In the genomic region with DNA sequence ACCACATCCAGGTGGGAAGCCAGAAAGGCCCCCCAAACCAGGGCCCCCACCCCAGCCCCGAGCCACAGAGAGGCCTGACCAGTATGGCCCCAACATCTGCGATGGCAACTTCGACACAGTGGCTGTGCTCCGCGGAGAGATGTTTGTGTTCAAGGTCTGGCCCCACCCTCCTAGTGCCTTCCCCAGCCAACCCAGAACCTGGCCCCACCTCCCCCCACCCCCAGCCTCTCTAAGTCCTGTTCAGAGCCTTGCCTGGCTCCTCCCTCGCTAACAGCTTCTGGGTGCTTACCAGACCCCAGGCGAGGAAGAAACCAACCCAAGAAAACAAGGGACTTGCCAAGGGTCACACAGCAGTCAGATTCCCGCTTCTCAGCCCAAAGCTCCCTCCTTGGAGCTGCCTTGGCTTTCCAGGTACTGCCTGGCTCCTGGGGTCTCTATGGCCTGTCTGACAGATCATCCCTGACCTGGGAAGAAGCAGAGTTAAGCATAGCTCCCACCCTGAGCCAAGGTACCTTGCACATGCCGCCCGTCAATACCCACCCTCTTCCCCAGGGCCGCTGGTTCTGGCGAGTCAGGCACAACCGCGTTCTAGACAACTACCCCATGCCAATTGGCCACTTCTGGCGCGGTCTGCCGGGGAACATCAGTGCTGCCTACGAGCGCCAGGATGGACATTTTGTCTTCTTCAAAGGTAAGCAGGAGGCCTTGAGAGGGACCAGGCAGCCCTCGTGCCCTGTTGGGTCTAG, we compare ENCODE assay signal across 10 mouse cellular contexts. TPM values are rescaled to one million over a fixed set of nuclear protein-coding genes. Genes with fewer than 3 reads are reported as not detected.
DNase-seq lines count a peak whose midpoint lies in the region; ATAC-seq and TF ChIP-seq lines count a peak whose summit lies in the region.
"Had no signal": no experiment of that assay in that cellular context is flagged by ENCODE, and none has a peak within 500 bp of the region (broad histone marks: within the 10 kb centered on the region; RNA-seq: fewer than 3 reads in every experiment).

No protein-coding gene starts in this region.

- peak; percentile 33 for ATAC-seq in heart, embryonic 12.5 days (ENCODE audit: insufficient number of reproducible peaks, low FRiP score)

- intact Hi-C loops in gastrocnemius, adult 2 months (cut with DNase I), result no loop called here

- H3K27ac ChIP-seq in heart, embryonic 12.5 days (ENCODE audit: poor library complexity, severe bottlenecking), result no peak overlapping the region
- no peak overlapping the region for H3K27ac ChIP-seq in gastrocnemius, adult 2 months

- peaks cover 72% of the 10 kb centered on the region for H3K4me1 ChIP-seq in heart, embryonic 12.5 days (replicated peaks)
- peaks cover 59% of the 10 kb centered on the region for H3K4me1 ChIP-seq in E14TG2a.4 (replicated peaks; ENCODE audit: low read depth, low read length)

- H3K4me3 ChIP-seq in heart, embryonic 12.5 days, result no peak overlapping the region
- peak overlapping the region; percentile 71 for H3K4me3 ChIP-seq in E14TG2a.4 (replicated peaks; ENCODE audit: low read length)
- H3K4me3 ChIP-seq in gastrocnemius, adult 2 months, result no peak overlapping the region

- H3K27me3 ChIP-seq in heart, embryonic 12.5 days (replicated peaks), result no peaks in the 10 kb centered on the region
- peaks cover 21% of the 10 kb centered on the region for H3K27me3 ChIP-seq in E14TG2a.4 (ENCODE audit: insufficient read depth, low read length)

- H3K4me2 ChIP-seq in heart, embryonic 12.5 days, result peak overlapping the region; percentile 34; the same call in 1 of the 2 replicates

- no peak for TF ChIP-seq CTCF in E14TG2a.4 (conservative IDR thresholded peaks at IDR 0.05; ENCODE audit: low read length)
- no peak for TF ChIP-seq CTCF in gastrocnemius, adult 2 months (IDR thresholded peaks at IDR 0.05)

- no peak for DNase-seq in heart, postnatal 4 days
- peak; percentile 66 for DNase-seq in induced T-regulatory cell, adult 2 months (ENCODE audit: low read depth)
- DNase-seq in naive thymus-derived CD4-positive, alpha-beta T cell, adult 2 months (ENCODE audit: low read depth), result peak; percentile 81
- no peak for DNase-seq in c-Kit-positive CD71-positive TER-119-positive erythroid progenitor cells, embryonic 14.5 days (ENCODE audit: low spot score)
- no peak for DNase-seq in gastrocnemius, adult 2 months
- no peak for DNase-seq in gastrocnemius, postnatal 4 days (ENCODE audit: low spot score in 2 of 2)
- DNase-seq: kidney, adult 2 months had no signal

- H3K9ac ChIP-seq in heart, embryonic 12.5 days, result peak overlapping the region; percentile 41; the same call in 1 of the 2 replicates

- no peaks in the 10 kb centered on the region for H3K9me3 ChIP-seq in heart, embryonic 12.5 days (replicated peaks)
- H3K9me3 ChIP-seq in E14TG2a.4 (ENCODE audit: low read length), result no peaks in the 10 kb centered on the region

- 51% methylated on average over 20 of the region's 20 CpGs for WGBS in heart, embryonic 12.5 days

- peaks cover 86% of the 10 kb centered on the region for H3K36me3 ChIP-seq in heart, embryonic 12.5 days
- H3K36me3 ChIP-seq in E14TG2a.4 (ENCODE audit: insufficient read depth, low read length), result no peaks in the 10 kb centered on the region

RNA-seq across cellular contexts. Expression of a gene that starts 17.7 kb away (rescaled TPM):
- polyA plus RNA-seq in heart, embryonic 12.5 days (2016; fragmentation: Nextera tagmentation; extraction: Ambion mirVana), result 86.0 and 86.6 TPM in 2 replicates
- total RNA-seq in heart, postnatal 4 days (2021), result 100 to 1,000 TPM; 146 to 149 TPM
- 10 to 100 TPM; 13.8 to 17.0 TPM for total RNA-seq in gastrocnemius, adult 2 months (2021)
- 10 to 100 TPM; 51.0 to 54.5 TPM for total RNA-seq in gastrocnemius, postnatal 4 days (2021)

RNA-seq across cellular contexts. Expression of a gene that starts 37.7 kb away (rescaled TPM):
- polyA plus RNA-seq in heart, embryonic 12.5 days (2016; fragmentation: Nextera tagmentation; extraction: Ambion mirVana), result 25.5 and 26.5 TPM in 2 replicates
- total RNA-seq in heart, postnatal 4 days (2021), result 10 to 100 TPM; 20.2 to 22.4 TPM
- 1 to 10 TPM; 5.8 to 7.1 TPM for total RNA-seq in gastrocnemius, adult 2 months (2021)
- 10 to 100 TPM; 17.9 to 22.2 TPM for total RNA-seq in gastrocnemius, postnatal 4 days (2021)

RNA-seq across cellular contexts. Expression of a gene that starts 38.0 kb away (rescaled TPM):
- polyA plus RNA-seq in heart, embryonic 12.5 days (2016; fragmentation: Nextera tagmentation; extraction: Ambion mirVana), result 8.6 and 9.6 TPM in 2 replicates
- 10 to 100 TPM; 12.5 to 14.3 TPM for total RNA-seq in heart, postnatal 4 days (2021)
- 1 to 10 TPM; 3.3 to 4.4 TPM for total RNA-seq in gastrocnemius, adult 2 months (2021)
- 10 to 100 TPM; 11.8 to 12.6 TPM for total RNA-seq in gastrocnemius, postnatal 4 days (2021)

RNA-seq across cellular contexts. Expression of a gene that starts 59.4 kb away (rescaled TPM):
- 0.53 TPM in 1 of 2 replicates, not detected in the other for polyA plus RNA-seq in heart, embryonic 12.5 days (2016; fragmentation: Nextera tagmentation; extraction: Ambion mirVana)
- not detected for total RNA-seq in heart, postnatal 4 days (2021)
- not detected for total RNA-seq in gastrocnemius, adult 2 months (2021)
- total RNA-seq in gastrocnemius, postnatal 4 days (2021), result not detected
- polyA plus RNA-seq: C2C12 had no signal

Comparison
In these comparisons a context has a peak if more than half of its experiments do, and no peak if none do; other contexts are left out.
1. DNase-seq: peak in induced T-regulatory cell, adult 2 months (single experiment) and naive thymus-derived CD4-positive, alpha-beta T cell, adult 2 months (single experiment); none in heart, postnatal 4 days (single experiment), c-Kit-positive CD71-positive TER-119-positive erythroid progenitor cells, embryonic 14.5 days (single experiment), gastrocnemius, adult 2 months (single experiment) and gastrocnemius, postnatal 4 days (0 of 2).